Mouse (Mus musculus): ENCODE data around the gene Hunk.

DNA sequence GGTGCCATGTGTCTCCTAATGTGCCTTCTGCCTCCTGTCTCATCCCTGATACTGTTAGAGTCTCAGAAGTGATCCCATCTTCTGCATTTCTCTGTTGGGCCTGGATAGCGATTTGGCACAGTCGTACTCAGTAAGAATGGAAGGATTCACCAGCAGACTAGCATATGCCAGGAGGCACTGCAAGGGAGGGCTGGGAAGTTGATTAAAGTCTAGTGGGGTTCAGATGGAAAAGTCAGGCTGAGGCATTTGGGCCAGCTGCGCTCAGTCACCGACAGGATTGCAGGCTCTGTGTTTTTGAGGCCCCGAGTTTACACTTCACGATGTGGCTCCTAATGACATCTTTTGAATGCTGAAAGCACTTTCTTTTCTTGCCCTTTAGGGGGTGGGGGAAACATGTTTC is 33.1 kb upstream of the Hunk start:
- no peak for TF ChIP-seq GATA1 (IDR thresholded peaks at IDR 0.05; ENCODE audit: borderline replicate concordance, low read length)
- TF ChIP-seq FLI1 (IDR thresholded peaks at IDR 0.05; ENCODE audit: low read length) = no peak
